Mouse (Mus musculus): ENCODE measurements around the gene Wipi2. TPM values are rescaled to one million over a fixed set of nuclear protein-coding genes. Genes with fewer than 3 reads are reported as not detected.

Gene Wipi2
- polyA plus RNA-seq (2012; rRNA removed) = 60.6 and 61.0 TPM in 2 replicates

DNA sequence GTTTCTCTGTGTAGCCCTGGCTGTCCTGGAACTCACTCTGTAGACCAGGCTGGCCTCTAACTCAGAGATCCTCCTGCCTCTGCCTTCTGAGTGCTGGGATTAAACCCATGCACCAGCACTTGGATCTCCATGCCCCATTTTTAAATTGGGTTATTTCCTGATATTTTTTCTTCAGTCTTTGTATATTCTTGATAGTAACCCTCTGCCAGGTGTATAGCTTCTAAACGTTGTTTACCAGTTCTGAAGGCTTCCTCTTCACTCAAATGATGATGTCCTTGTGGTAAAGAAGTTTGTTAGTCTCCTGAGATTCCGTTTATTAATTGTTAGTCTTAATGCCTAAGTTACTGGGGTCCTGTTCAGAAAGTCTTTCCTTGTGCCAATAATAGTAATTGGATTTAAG is at the start of gene Wipi2:
TSS of gene Wipi2 (plus strand) at position 301 of the 400 bp plus-strand sequence.
- Histone ChIP-seq H3K4me3 (ENCODE audit: control insufficient read depth, low read depth, low read length) (no peak within 1 kb of the TSS), H3K36me3 (ENCODE audit: control insufficient read depth, insufficient read depth, low read length) (no peaks in the 10 kb centered on the region), H3K4me1 (ENCODE audit: control insufficient read depth, insufficient read depth, low read length) (peaks cover 11% of the 10 kb centered on the region), H3K27me3 (ENCODE audit: control insufficient read depth, insufficient read depth, low read length) (no peaks in the 10 kb centered on the region), H3K27ac (ENCODE audit: control insufficient read depth, insufficient read depth, low read depth, low read length) (peak within 1 kb of the TSS; percentile 79; the same call in 1 of the 2 replicates)
- TF ChIP-seq POLR2A (IDR thresholded peaks at IDR 0.05; ENCODE audit: control insufficient read depth, low read depth, low read length) (no peak), CTCF (IDR thresholded peaks at IDR 0.05; ENCODE audit: control insufficient read depth, insufficient read depth, insufficient replicate concordance, low read depth, low read length) (no peak)

GRCm38 (mm10) chr5:142578192-142578591 is 49.3 kb upstream of the Wipi2 start:
- Histone ChIP-seq H3K36me3 (ENCODE audit: control insufficient read depth, insufficient read depth, low read length) (no peaks in the 10 kb centered on the region), H3K27me3 (ENCODE audit: control insufficient read depth, insufficient read depth, low read length) (no peaks in the 10 kb centered on the region), H3K27ac (ENCODE audit: control insufficient read depth, insufficient read depth, low read depth, low read length) (no peak overlapping the region), H3K4me1 (ENCODE audit: control insufficient read depth, insufficient read depth, low read length) (no peaks in the 10 kb centered on the region; the same call in 1 of the 2 replicates), H3K4me3 (ENCODE audit: control insufficient read depth, low read depth, low read length) (no peak overlapping the region)
- TF ChIP-seq CTCF (IDR thresholded peaks at IDR 0.05; ENCODE audit: control insufficient read depth, insufficient read depth, insufficient replicate concordance, low read depth, low read length) (peak; percentile 68; the same call in 1 of the 2 replicates), POLR2A (IDR thresholded peaks at IDR 0.05; ENCODE audit: control insufficient read depth, low read depth, low read length) (no peak)

DNA sequence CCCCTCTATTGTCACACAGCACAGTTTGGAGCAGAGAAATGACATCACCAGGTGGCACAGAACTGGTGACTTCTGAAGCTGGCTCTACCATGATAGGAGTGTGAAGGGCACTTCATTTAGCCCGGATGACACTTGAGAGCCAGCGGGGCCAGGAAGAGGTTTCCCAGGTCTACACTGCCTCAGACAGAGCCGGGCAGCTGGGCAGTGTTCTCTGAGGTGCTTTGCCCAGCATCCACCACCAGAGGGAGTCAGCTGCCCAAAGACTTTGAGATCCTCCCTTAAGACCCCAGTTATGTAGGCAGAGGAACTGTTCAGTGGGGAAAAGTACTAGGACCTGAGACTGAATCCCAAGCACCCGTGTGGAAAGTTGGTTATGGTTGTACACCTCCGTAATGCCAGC is 46.0 kb upstream of the Wipi2 start:
- Histone ChIP-seq H3K27me3 (ENCODE audit: control insufficient read depth, insufficient read depth, low read length) (no peaks in the 10 kb centered on the region), H3K36me3 (ENCODE audit: control insufficient read depth, insufficient read depth, low read length) (no peaks in the 10 kb centered on the region), H3K4me1 (ENCODE audit: control insufficient read depth, insufficient read depth, low read length) (peaks cover 10% of the 10 kb centered on the region), H3K27ac (ENCODE audit: control insufficient read depth, insufficient read depth, low read depth, low read length) (no peak overlapping the region), H3K4me3 (ENCODE audit: control insufficient read depth, low read depth, low read length) (no peak overlapping the region)
- no peak for TF ChIP-seq POLR2A (IDR thresholded peaks at IDR 0.05; ENCODE audit: control insufficient read depth, low read depth, low read length)
- peak; percentile 68; the same call in 1 of the 2 replicates for TF ChIP-seq CTCF (IDR thresholded peaks at IDR 0.05; ENCODE audit: control insufficient read depth, insufficient read depth, insufficient replicate concordance, low read depth, low read length)

- TF ChIP-seq POLR2A (IDR thresholded peaks at IDR 0.05; ENCODE audit: control insufficient read depth, low read depth, low read length) (no peak), CTCF (IDR thresholded peaks at IDR 0.05; ENCODE audit: control insufficient read depth, insufficient read depth, insufficient replicate concordance, low read depth, low read length) (no peak)
- H3K4me1 ChIP-seq (ENCODE audit: control insufficient read depth, insufficient read depth, low read length) = peaks cover 11% of the 10 kb centered on the region
- H3K27me3 ChIP-seq (ENCODE audit: control insufficient read depth, insufficient read depth, low read length) = no peaks in the 10 kb centered on the region
- no peak overlapping the region for H3K4me3 ChIP-seq (ENCODE audit: control insufficient read depth, low read depth, low read length)
- H3K27ac ChIP-seq (ENCODE audit: control insufficient read depth, insufficient read depth, low read depth, low read length) = no peak overlapping the region
- H3K36me3 ChIP-seq (ENCODE audit: control insufficient read depth, insufficient read depth, low read length) = no peaks in the 10 kb centered on the region
These were observed 43.8 kb upstream of the Wipi2 start for GRCm38 (mm10) chr5:142583616-142584126.

DNA sequence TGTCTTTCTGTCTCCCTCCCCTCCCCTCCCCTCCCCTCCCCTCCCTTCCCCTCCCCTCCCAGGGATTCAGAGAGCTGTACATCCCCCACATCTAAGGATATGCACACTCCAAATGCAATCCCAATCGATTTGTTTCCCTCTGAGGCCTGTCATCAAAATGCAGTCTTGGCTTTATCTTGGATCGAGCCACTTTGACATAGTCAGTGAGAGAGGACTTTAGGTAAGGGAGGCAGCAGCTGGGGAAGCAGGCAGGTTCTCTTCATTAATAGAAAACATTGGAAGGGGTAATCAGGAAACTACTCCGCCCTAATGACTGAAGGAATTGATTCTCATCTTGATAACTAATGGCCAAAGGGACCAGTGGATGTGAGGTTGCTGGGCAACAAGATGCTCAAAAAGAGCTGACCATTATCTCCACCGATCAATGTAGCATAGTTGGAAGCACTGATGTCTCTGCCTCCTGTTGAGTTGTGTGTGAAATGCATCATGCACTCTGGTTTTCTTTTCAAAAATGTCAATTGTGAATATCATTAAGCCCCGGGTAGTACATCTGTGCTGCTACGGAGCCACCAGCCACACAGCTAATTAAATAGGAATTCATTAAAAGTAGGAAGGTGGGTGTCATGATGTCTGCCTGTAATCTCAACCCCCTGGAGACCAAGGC is 36.4 kb upstream of the Wipi2 start:
- Histone ChIP-seq H3K27me3 (ENCODE audit: control insufficient read depth, insufficient read depth, low read length) (no peaks in the 10 kb centered on the region), H3K36me3 (ENCODE audit: control insufficient read depth, insufficient read depth, low read length) (no peaks in the 10 kb centered on the region), H3K27ac (ENCODE audit: control insufficient read depth, insufficient read depth, low read depth, low read length) (no peak overlapping the region), H3K4me3 (ENCODE audit: control insufficient read depth, low read depth, low read length) (no peak overlapping the region), H3K4me1 (ENCODE audit: control insufficient read depth, insufficient read depth, low read length) (peaks cover 2% of the 10 kb centered on the region; the same call in 1 of the 2 replicates)
- TF ChIP-seq CTCF (IDR thresholded peaks at IDR 0.05; ENCODE audit: control insufficient read depth, insufficient read depth, insufficient replicate concordance, low read depth, low read length) (no peak), POLR2A (IDR thresholded peaks at IDR 0.05; ENCODE audit: control insufficient read depth, low read depth, low read length) (no peak)

GRCm38 (mm10) chr5:142595698-142596097 is 31.8 kb upstream of the Wipi2 start:
- H3K27me3 ChIP-seq (ENCODE audit: control insufficient read depth, insufficient read depth, low read length) = no peaks in the 10 kb centered on the region
- no peaks in the 10 kb centered on the region for H3K36me3 ChIP-seq (ENCODE audit: control insufficient read depth, insufficient read depth, low read length)
- TF ChIP-seq CTCF (IDR thresholded peaks at IDR 0.05; ENCODE audit: control insufficient read depth, insufficient read depth, insufficient replicate concordance, low read depth, low read length) = no peak
- TF ChIP-seq POLR2A (IDR thresholded peaks at IDR 0.05; ENCODE audit: control insufficient read depth, low read depth, low read length) = no peak
- H3K27ac ChIP-seq (ENCODE audit: control insufficient read depth, insufficient read depth, low read depth, low read length) = no peak overlapping the region
- H3K4me3 ChIP-seq (ENCODE audit: control insufficient read depth, low read depth, low read length) = no peak overlapping the region
- no peaks in the 10 kb centered on the region for H3K4me1 ChIP-seq (ENCODE audit: control insufficient read depth, insufficient read depth, low read length)

DNA sequence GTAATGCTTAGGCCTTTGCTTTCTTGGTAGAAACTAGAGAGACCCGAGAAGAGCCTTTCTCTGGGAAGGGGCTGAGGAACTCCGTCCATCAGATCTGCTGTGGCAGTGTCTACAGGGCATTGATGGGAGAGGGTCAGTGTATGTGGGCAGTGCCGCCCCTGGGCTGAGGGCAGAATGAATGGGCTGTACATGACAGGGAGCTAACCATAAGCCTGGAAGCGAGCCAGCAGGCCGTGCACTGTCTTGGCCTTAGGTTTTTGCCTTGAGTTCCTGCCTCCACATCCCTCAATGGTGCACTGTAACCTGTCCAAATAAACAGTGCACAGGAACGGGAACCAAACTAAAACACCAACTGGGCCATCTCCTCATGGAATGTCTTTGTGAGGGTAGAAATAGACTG is 30.8 kb upstream of the Wipi2 start:
- TF ChIP-seq CTCF (IDR thresholded peaks at IDR 0.05; ENCODE audit: control insufficient read depth, insufficient read depth, insufficient replicate concordance, low read depth, low read length) (no peak), POLR2A (IDR thresholded peaks at IDR 0.05; ENCODE audit: control insufficient read depth, low read depth, low read length) (no peak)
- Histone ChIP-seq H3K36me3 (ENCODE audit: control insufficient read depth, insufficient read depth, low read length) (no peaks in the 10 kb centered on the region), H3K27ac (ENCODE audit: control insufficient read depth, insufficient read depth, low read depth, low read length) (no peak overlapping the region), H3K27me3 (ENCODE audit: control insufficient read depth, insufficient read depth, low read length) (no peaks in the 10 kb centered on the region), H3K4me1 (ENCODE audit: control insufficient read depth, insufficient read depth, low read length) (no peaks in the 10 kb centered on the region), H3K4me3 (ENCODE audit: control insufficient read depth, low read depth, low read length) (no peak overlapping the region)
